Mouse (Mus musculus) brain, adult 10 weeks (tissue): ENCODE measurements around the gene Ulk2. TPM values are rescaled to one million over a fixed set of nuclear protein-coding genes. Genes with fewer than 3 reads are reported as not detected.

Experiments used
- polyA plus RNA-seq: library from polyadenylated mRNA; stranded (reverse); fragments of 350-450 nt; fragmentation: Illumina TruSeq; extraction: RNeasy Lipid Tissue Mini Kit (QIAGEN cat#74804); gene quantifications from one replicate; pipeline ENCODE4 v1.2.3, GENCODE M21; 2015; ENCODE audit warnings: low read depth, low replicate concordance

Gene Ulk2
- polyA plus RNA-seq = 49.6 TPM

GRCm38 (mm10) chr11:61854988-61855411 is at the start of gene Ulk2:
TSS of gene Ulk2 (minus strand) at chr11:61855073.

GRCm38 (mm10) chr11:61761584-61762407 is 93.1 kb downstream of the Ulk2 start, which contains the start of gene Prpsap2:
TSS of gene Prpsap2 (minus strand) at chr11:61762088.

Other genes starting within 250 kb of the Ulk2 start
- 5.9 TPM for gene Grap, start 201.8 kb downstream of the Ulk2 start, polyA plus RNA-seq
- not detected for gene Fam83g, start 171.0 kb downstream of the Ulk2 start, polyA plus RNA-seq
- not detected for gene Slc5a10, start 134.2 kb downstream of the Ulk2 start, polyA plus RNA-seq
- gene Prpsap2, start 93.0 kb downstream of the Ulk2 start, polyA plus RNA-seq = 55.1 TPM
- 20.7 TPM for gene Akap10, start 75.2 kb upstream of the Ulk2 start, polyA plus RNA-seq
- gene Specc1, start 101.7 kb upstream of the Ulk2 start, polyA plus RNA-seq = 51.1 TPM